Mouse (Mus musculus) testis, adult 2 months (tissue): Measurements from ENCODE around the gene Akap2.

Experiments used
- CTCF ChIP-seq: fragments of 200-500 bp; IDR thresholded peaks from 2 replicates; pipeline ENCODE4 v1.5.1; 2012; ENCODE audit warnings: low read depth, mild to moderate bottlenecking, inconsistent platforms, low read length, moderate library complexity; ENCODE audit not compliant: control insufficient read depth, insufficient read depth, insufficient replicate concordance
- POLR2A ChIP-seq: fragments of 200-500 bp; IDR thresholded peaks from 2 replicates; pipeline ENCODE4 v1.6.1; 2012; ENCODE audit warnings: low read depth, mild to moderate bottlenecking, inconsistent platforms, low read length, moderate library complexity; ENCODE audit not compliant: control insufficient read depth

DNA sequence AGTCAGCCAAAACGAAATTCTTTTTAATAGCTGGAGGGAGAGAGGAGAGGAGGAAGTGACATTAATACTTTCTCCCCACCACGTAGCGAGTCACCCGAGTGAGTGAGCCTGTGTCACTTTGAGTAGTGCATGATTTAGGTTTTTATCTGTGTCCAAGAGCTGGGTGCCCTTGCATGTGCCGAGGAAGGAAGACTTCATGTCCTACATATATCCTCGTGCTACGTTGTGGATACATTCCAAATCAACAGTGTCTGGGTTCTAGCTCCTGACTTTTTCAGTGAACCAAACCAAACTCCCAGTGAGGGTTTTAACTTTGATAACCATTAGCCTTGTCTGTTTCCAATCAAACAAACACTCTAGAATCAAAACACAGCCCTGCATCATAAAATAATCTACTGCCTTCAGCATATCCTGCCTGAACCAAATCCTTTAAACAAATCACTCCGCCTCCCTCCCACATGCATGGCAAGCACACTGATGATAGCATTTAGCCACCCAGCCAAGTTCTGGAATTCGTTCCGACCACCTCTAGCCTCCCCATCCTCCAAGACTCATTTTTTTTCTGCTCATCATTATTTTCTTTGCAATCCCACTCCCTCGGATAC, 26.0 kb downstream of the Akap2 start:
- TF ChIP-seq POLR2A, result no peak
- no peak for TF ChIP-seq CTCF
